Mouse (Mus musculus): ENCODE measurements at regions not wholly inside any gene's neighbourhood (a gene's known extent, or its start where the extent isn't known, plus 50 kb on each side); places are given as distances from the start of the nearest gene placed in this dataset.

- TF ChIP-seq CTCF (IDR thresholded peaks at IDR 0.05) (no peak), EP300 (IDR thresholded peaks at IDR 0.05) (no peak)
Observed at GRCm38 (mm10) chr12:70702473-70702872, 122.8 kb upstream of the Frmd6 start.
